Mouse (Mus musculus): ENCODE measurements around the gene Fn3k. TPM values are rescaled to one million over a fixed set of nuclear protein-coding genes. Genes with fewer than 3 reads are reported as not detected.

Gene Fn3k
- total RNA-seq, 1 experiment from 2014 or later: 0.46 TPM

DNA sequence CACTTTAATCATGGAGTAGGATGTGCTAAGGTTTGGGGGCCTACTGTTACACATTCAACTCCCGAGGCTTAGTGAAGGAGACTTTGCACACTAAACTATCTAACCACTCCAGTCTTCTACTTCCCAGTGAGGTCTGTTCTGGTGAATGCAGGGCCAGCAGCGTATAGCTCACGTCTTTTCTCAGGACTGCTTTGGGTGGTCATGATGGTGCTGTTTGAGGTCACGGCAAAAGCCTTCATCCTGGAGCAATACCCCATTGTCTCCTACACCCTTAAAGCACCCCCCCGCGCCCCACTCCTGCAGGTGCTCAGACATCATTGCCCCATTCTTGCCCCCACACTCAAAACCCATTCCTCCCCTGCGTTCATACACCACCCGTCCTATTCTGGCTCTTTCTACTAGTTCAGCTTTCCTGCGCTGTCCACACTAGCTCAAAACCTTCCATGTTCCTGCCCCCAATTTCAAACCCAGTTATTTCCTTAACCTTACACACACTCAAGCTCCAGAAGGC is 16.6 kb downstream of the Fn3k start:
- no peak for ATAC-seq (replicated peaks; ENCODE audit: low read depth, poor library complexity, severe bottlenecking)

DNA sequence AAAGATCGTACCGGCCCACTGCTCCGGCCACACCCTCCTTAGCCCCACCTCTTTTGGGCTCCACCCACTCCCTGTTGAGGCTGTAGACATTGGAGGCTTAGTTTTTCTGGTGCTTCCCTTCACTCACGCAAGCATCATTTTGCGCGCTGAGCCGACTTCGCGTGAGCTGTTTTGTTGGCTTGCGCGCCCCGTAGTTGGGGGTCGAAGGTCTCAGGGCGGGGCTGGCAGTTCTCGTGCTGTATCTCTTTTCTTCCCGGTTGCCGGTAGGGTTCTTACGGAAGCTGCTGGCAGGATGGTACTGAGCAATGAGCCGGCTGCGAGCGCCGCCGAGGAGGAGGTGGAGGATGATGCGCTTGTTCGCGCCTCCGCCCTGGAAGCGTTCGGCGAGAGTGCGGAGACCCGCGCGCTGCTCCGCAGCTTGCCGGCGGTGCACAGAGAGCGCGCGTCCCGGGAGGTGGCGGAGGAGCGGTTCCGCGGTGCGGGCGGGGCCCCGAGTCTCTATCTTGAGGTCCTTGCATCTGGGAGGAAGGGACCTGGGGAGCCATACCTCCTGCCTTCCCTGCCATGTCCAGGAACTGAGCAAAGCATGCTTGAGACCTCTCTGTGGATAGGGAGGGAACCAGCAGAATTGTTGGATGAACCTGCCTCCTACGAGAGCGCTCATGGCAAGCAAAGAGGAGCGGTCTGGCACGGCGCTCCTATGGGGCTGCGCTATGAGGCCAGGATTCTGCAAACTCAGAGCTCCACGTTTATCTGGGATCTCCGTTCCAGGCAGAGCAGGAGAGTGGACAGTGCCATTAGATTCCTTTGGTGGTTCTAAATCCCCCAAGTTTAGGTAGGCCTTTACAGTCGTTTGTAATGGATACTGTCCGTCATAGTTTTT is 17.3 kb downstream of the Fn3k start, which contains the start of gene Tbcd:
Tbcd (plus strand) TSS at position 197 of the 883 bp plus-strand sequence.
- ATAC-seq (replicated peaks; ENCODE audit: low read depth, poor library complexity, severe bottlenecking): peak; percentile 98

GRCm38 (mm10) chr11:121457874-121458273 is 23.2 kb downstream of the Fn3k start:
- ATAC-seq (replicated peaks; ENCODE audit: low read depth, poor library complexity, severe bottlenecking): no peak

DNA sequence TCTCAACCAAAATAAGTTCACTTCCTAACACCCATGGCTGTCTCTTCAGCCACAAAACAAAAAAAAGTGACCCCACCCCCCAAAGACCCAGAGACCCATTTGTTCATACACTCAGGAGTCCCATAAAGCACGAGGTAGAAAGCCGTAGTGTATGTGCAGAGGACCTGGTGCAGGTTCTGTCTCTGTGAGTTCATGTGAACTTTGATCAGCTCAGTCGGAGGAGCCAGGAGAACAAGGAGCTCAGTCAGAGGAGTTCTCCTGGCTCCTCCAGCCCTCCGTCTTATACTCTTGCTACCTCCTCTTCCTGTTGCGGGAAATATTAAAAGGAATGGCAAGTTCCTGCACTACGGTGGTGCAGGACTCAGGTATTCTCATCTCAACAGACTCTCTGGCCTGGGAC is 32.7 kb downstream of the Fn3k start:
- ATAC-seq (replicated peaks; ENCODE audit: low read depth, poor library complexity, severe bottlenecking): no peak

GRCm38 (mm10) chr11:121474831-121475230 is 40.1 kb downstream of the Fn3k start:
- peak; percentile 34 for ATAC-seq (replicated peaks; ENCODE audit: low read depth, poor library complexity, severe bottlenecking)

DNA sequence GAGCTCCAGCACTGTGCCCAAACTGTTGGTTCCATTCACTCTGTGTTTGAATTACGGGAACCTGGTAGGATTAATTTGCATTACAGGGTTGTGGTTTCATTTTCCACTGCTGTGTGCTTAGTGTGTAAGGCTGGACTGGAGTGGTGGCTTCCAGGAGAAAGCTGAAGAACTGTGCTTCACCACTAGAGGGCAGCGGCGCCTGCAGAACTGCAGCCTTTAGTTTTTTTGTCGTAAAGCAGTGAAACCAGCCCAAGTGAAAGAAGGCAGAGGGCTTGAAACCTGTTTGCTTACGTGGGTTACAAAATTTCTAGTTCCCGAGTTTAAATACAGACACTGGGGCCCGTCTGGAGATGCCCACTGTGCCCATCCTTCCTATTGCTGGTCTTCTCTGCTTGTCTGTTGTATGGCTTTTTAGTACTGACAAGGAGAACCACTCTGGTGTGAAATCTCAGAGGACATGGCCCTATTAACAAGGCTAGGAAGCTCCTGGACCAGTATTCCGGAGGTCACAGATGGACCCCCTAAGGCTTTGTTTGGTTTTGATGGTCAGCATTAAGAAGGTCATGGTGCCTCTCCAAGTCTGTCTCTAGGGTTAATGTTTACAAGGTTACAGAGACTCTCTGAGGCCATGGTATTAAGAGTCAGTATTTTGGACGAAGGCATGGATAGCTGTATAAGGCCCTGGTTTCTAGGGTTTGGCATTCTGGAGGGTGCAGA is 41.1 kb downstream of the Fn3k start:
- peak; percentile 78 for ATAC-seq (replicated peaks; ENCODE audit: low read depth, poor library complexity, severe bottlenecking)

DNA sequence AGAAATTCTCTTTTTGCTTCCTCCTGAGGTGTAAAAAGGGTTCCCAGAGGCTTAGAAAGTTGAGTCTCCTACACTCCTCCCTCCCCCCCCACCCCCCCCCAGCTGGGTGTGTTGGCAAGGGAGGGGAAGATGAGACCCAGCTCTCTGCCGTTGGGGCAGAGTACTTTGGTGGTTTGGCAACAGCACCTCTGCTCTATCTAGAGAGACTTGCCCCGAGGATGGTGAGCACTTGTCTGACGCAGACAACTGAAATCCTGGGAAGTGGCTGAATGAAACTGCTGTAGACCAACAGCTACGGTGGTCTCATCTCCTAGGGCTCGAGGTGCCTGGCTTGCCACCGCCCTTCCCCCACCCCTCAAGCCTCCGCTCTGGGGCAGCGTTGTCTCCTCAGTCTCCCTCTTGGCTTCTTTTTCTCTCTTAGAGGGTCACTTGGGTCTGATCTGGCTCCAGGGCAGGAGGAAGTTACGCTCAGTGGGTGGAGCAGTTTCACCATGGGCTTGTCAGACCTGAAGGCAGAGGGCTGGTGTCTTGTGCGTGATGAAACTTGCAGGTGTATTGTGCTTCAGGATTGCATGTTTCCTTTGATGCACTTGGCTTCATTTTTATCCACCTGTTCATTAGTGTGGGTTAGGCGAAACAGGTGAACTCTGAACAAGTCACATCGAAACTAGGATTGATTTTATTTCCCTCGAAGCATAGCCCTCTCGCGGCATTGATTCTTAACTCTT is 44.9 kb downstream of the Fn3k start:
- ATAC-seq (replicated peaks; ENCODE audit: low read depth, poor library complexity, severe bottlenecking): peak; percentile 24; the same call in 1 of the 2 replicates

GRCm38 (mm10) chr11:121481129-121481528 is 46.4 kb downstream of the Fn3k start:
- ATAC-seq (replicated peaks; ENCODE audit: low read depth, poor library complexity, severe bottlenecking): no peak

DNA sequence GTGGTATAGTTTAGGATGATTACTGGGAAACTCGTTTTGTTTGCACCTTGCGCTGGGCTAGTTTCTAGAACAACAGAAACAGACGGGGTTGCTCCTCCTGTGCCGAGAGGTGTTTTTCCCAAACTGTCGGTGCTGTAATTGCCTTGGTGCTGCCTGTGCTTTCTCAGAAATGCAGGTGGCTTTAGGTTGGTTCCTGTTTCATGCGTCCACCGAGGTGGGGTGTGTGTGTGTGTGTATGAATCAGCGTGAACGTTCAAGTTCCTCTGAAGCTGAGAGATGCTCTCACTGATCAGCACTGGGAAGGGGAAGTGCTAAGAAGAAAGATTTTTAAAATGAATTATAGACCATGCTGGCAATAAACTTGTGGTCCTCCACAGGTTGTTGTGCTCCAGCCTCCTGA is 51.2 kb downstream of the Fn3k start:
- ATAC-seq (replicated peaks; ENCODE audit: low read depth, poor library complexity, severe bottlenecking): peak; percentile 83

- no peak for ATAC-seq (replicated peaks; ENCODE audit: low read depth, poor library complexity, severe bottlenecking)
Measured at GRCm38 (mm10) chr11:121490651-121491050, 55.9 kb downstream of the Fn3k start.

Other genes starting within 250 kb of the Fn3k start
- 9.6 and 10.0 TPM in 2 replicates for gene Hexdc, start 230.5 kb upstream of the Fn3k start, total RNA-seq (2017)
- gene Ogfod3, start 230.2 kb upstream of the Fn3k start, total RNA-seq (2017): 3.8 and 8.6 TPM in 2 replicates
- 22.7 and 30.2 TPM in 2 replicates for gene Cybc1, start 205.6 kb upstream of the Fn3k start, total RNA-seq (2017)
- gene Narf, start 197.7 kb upstream of the Fn3k start, total RNA-seq (2017): 23.5 and 40.9 TPM in 2 replicates
- gene Foxk2, start 174.9 kb upstream of the Fn3k start, total RNA-seq (2017): 20.8 and 23.8 TPM in 2 replicates
- gene Wdr45b, start 80.5 kb upstream of the Fn3k start, total RNA-seq (2017): 39.1 and 40.7 TPM in 2 replicates
- gene Rab40b, start 46.7 kb upstream of the Fn3k start, total RNA-seq (2017): 0.64 TPM in 1 of 2 replicates, not detected in the other
- 19.6 and 26.3 TPM in 2 replicates for gene Fn3krp, start 13.5 kb upstream of the Fn3k start, total RNA-seq (2017)
- gene Tbcd, start 17.0 kb downstream of the Fn3k start, total RNA-seq (2017): 46.9 and 57.8 TPM in 2 replicates
- not detected in 2 replicates for gene Zfp750, start 84.4 kb downstream of the Fn3k start, total RNA-seq (2017)
- gene B3gntl1, start 238.2 kb downstream of the Fn3k start, total RNA-seq (2017): 8.8 and 16.2 TPM in 2 replicates